Mouse (Mus musculus): ENCODE data around the gene Ecpas.

- no peak for TF ChIP-seq CTCF (IDR thresholded peaks at IDR 0.05)
- no peak for TF ChIP-seq EP300 (IDR thresholded peaks at IDR 0.05; ENCODE audit: insufficient read depth, low read depth, low read length)
Measured at GRCm38 (mm10) chr4:58941638-58942037, 29.1 kb upstream of the Ecpas start.

Measured in heart, adult 2 months (tissue).